Mouse (Mus musculus): ENCODE data around the gene Taf9.

- TF ChIP-seq POLR2A (IDR thresholded peaks at IDR 0.05; ENCODE audit: control insufficient read depth, extremely low read depth, insufficient read depth, low read length, poor library complexity) = no peak
- no peak for TF ChIP-seq CTCF (IDR thresholded peaks at IDR 0.05; ENCODE audit: borderline replicate concordance, control insufficient read depth, extremely low read depth, insufficient read depth, low read length, poor library complexity)
Observed at GRCm38 (mm10) chr13:100687513-100687912, 36.1 kb downstream of the Taf9 start.
